Mouse (Mus musculus) midbrain, embryonic 12.5 days (tissue): ENCODE measurements around the gene Lrrc10b. TPM values are rescaled to one million over a fixed set of nuclear protein-coding genes. Genes with fewer than 3 reads are reported as not detected.

ENCODE experiments used
- ATAC-seq: fragments of 200-750 bp; cut with Nextera tagmentation; 2 replicates; pipeline ENCODE4 v1.8.0; 2017; ENCODE audit warnings: low read depth, moderate TSS enrichment, moderate library complexity; ENCODE audit not compliant: low FRiP score
- H3K27ac ChIP-seq: fragments of 300-500 bp; sonication (generic); replicated peaks from 2 replicates; pipeline ENCODE4 v1.5.1; 2016; ENCODE audit warnings: mild to moderate bottlenecking
- H3K27me3 ChIP-seq: fragments of 300-500 bp; sonication (generic); 2 replicates; pipeline ENCODE4 v1.6.1; 2016; ENCODE audit warnings: mild to moderate bottlenecking
- H3K36me3 ChIP-seq: fragments of 300-500 bp; sonication (generic); 2 replicates; pipeline ENCODE4 v1.6.1; 2016
- H3K4me1 ChIP-seq: fragments of 300-500 bp; sonication (generic); 2 replicates; pipeline ENCODE4 v1.6.1; 2016
- H3K4me2 ChIP-seq: fragments of 300-500 bp; sonication (generic); replicated peaks from 2 replicates; pipeline ENCODE4 v1.6.1; 2016; ENCODE audit warnings: mild to moderate bottlenecking, moderate library complexity
- H3K4me3 ChIP-seq: fragments of 300-500 bp; sonication (generic); 2 replicates; pipeline ENCODE4 v1.5.1; 2016; ENCODE audit warnings: mild to moderate bottlenecking
- H3K9ac ChIP-seq: fragments of 300-500 bp; sonication (generic); replicated peaks from 2 replicates; pipeline ENCODE4 v1.6.1; 2016; ENCODE audit warnings: mild to moderate bottlenecking, moderate library complexity
- H3K9me3 ChIP-seq: fragments of 300-500 bp; sonication (generic); 2 replicates; pipeline ENCODE4 v1.6.1; 2016; ENCODE audit warnings: mild to moderate bottlenecking
- WGBS: fragments of 180-500 bp; shearing (Covaris S2); methylation state at CpG from one replicate; pipeline ENCODE4 v1.1.7; 2016; 5-methylcytosine and 5-hydroxymethylcytosine counted together
- polyA plus RNA-seq: library from polyadenylated mRNA; unstranded; fragments of >200 nt; fragmentation: Nextera tagmentation; extraction: Ambion mirVana; gene quantifications from 2 replicates; pipeline ENCODE4 v1.2.1, GENCODE M21; 2016

Lrrc10b gene
- 0.36 and 1.2 TPM in 2 replicates for polyA plus RNA-seq

GRCm38 (mm10) chr19:10456752-10457483 lies at the start of gene Lrrc10b:
TSS of gene Lrrc10b (minus strand) at chr19:10457473.
- peak within 1 kb of the TSS; percentile 37 for H3K9ac ChIP-seq
- H3K4me3 ChIP-seq = peak within 1 kb of the TSS; percentile 58
- H3K27ac ChIP-seq = peak within 1 kb of the TSS; percentile 61
- H3K4me2 ChIP-seq = peak within 1 kb of the TSS; percentile 95
- H3K9me3 ChIP-seq = no peaks in the 10 kb centered on the region
- peaks cover 29% of the 10 kb centered on the region for H3K4me1 ChIP-seq
- H3K27me3 ChIP-seq = peaks cover 94% of the 10 kb centered on the region
- WGBS = under 1% methylated on average over 93 of the region's 96 CpGs
- peak; percentile 55 for ATAC-seq
- H3K36me3 ChIP-seq = no peaks in the 10 kb centered on the region

GRCm38 (mm10) chr19:10502571-10502970 lies 45.3 kb upstream of the Lrrc10b start:
- H3K27me3 ChIP-seq = no peaks in the 10 kb centered on the region
- no peak overlapping the region for H3K4me2 ChIP-seq
- whole genome bisulfite sequencing = 2% methylated on average over 4 of the region's 4 CpGs
- ATAC-seq = peak; percentile 73; the same call in 1 of the 2 replicates
- peaks cover 3% of the 10 kb centered on the region; the same call in 1 of the 2 replicates for H3K4me1 ChIP-seq
- no peak overlapping the region for H3K27ac ChIP-seq
- no peak overlapping the region for H3K9ac ChIP-seq
- H3K36me3 ChIP-seq = peaks cover 54% of the 10 kb centered on the region
- no peaks in the 10 kb centered on the region for H3K9me3 ChIP-seq
- no peak overlapping the region for H3K4me3 ChIP-seq

GRCm38 (mm10) chr19:10500581-10500980 lies 43.3 kb upstream of the Lrrc10b start:
- no peak for ATAC-seq
- Histone ChIP-seq H3K27me3 (no peaks in the 10 kb centered on the region), H3K9ac (no peak overlapping the region), H3K27ac (no peak overlapping the region), H3K36me3 (peaks cover 38% of the 10 kb centered on the region), H3K4me2 (no peak overlapping the region), H3K9me3 (no peaks in the 10 kb centered on the region), H3K4me3 (no peak overlapping the region), H3K4me1 (peaks cover 3% of the 10 kb centered on the region; the same call in 1 of the 2 replicates)
- 96% methylated on average over 8 of the region's 8 CpGs for WGBS

DNA sequence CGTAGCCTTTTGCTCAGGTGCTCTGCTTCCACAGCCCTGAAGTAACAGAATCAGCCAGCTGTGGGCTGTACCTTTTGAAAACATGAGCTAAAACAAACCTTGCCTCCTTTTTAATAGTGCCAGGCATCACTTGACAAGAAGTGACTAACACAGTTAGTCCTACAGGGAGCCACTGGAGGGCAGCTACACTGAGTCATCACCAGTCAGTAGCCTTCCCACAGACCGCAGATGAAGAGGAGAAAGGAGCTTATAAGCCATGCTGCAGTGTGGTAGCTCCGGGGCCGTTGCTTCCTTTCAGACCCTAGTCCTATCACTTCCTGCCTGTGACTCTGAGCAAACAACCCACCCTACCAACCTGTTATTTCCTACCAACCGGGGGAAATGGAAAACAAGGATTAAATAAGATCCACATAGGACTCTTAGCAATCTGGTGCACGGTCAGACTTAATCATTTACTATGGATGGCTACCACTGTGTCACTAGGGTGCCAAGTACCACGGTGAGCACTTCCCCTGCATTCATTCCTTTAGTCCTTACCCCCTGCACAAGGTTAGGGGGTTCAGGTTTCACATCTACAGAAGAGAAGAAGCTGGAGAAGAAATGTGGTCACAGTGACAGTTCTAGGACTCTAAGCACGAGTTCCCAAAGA lies 40.4 kb upstream of the Lrrc10b start:
- no peak overlapping the region for H3K4me2 ChIP-seq
- ATAC-seq = no peak
- H3K27ac ChIP-seq = 0 out of 2 replicates have a peak overlapping the region, but pooled peaks have one; percentile 56
- peaks cover 29% of the 10 kb centered on the region for H3K36me3 ChIP-seq
- 51% methylated on average over 8 of the region's 8 CpGs for WGBS
- H3K4me1 ChIP-seq = peaks cover 3% of the 10 kb centered on the region; the same call in 1 of the 2 replicates
- H3K9ac ChIP-seq = no peak overlapping the region
- no peaks in the 10 kb centered on the region for H3K9me3 ChIP-seq
- H3K27me3 ChIP-seq = no peaks in the 10 kb centered on the region
- no peak overlapping the region for H3K4me3 ChIP-seq

- no peak for ATAC-seq
- 47% methylated on average over 2 of the region's 2 CpGs for WGBS
- Histone ChIP-seq H3K36me3 (peaks cover 28% of the 10 kb centered on the region), H3K9me3 (no peaks in the 10 kb centered on the region), H3K4me1 (no peaks in the 10 kb centered on the region; the same call in 1 of the 2 replicates), H3K9ac (no peak overlapping the region), H3K4me2 (no peak overlapping the region), H3K27ac (peak overlapping the region; percentile 56; the same call in 1 of the 2 replicates), H3K4me3 (no peak overlapping the region), H3K27me3 (no peaks in the 10 kb centered on the region)
These were observed 39.7 kb upstream of the Lrrc10b start for GRCm38 (mm10) chr19:10496976-10497375.

DNA sequence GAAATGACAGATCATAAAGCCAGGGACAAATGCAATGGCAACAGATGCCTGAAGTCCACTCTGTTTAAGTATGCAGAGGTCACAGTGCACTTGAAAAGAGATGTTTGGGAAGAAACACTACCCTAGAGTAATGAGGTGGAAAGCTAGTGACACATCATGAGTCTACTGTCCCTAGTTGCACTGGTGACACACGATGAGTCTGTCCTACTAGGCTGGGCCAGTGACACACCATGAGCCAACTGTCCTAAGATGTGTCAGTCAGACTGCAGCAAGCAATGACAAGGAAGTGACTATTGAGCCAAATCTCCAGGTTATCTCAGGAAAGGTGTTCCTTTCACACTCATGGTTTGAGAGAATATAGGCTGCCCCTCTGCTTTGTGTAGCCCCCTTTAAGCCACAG lies 38.4 kb upstream of the Lrrc10b start:
- Histone ChIP-seq H3K9ac (no peak overlapping the region), H3K36me3 (peaks cover 16% of the 10 kb centered on the region), H3K9me3 (no peaks in the 10 kb centered on the region), H3K4me2 (no peak overlapping the region), H3K4me1 (no peaks in the 10 kb centered on the region; the same call in 1 of the 2 replicates), H3K27me3 (no peaks in the 10 kb centered on the region), H3K27ac (no peak overlapping the region), H3K4me3 (no peak overlapping the region)
- WGBS = 88% methylated on average over 1 of the region's 1 CpGs
- ATAC-seq = no peak

GRCm38 (mm10) chr19:10486264-10486738 lies 29.0 kb upstream of the Lrrc10b start:
- Histone ChIP-seq H3K4me2 (no peak overlapping the region), H3K9me3 (no peaks in the 10 kb centered on the region), H3K36me3 (no peaks in the 10 kb centered on the region), H3K4me3 (no peak overlapping the region), H3K4me1 (peaks cover 11% of the 10 kb centered on the region), H3K27me3 (peaks cover 14% of the 10 kb centered on the region; the same call in 1 of the 2 replicates), H3K27ac (no peak overlapping the region), H3K9ac (no peak overlapping the region)
- ATAC-seq = peak; percentile 80
- 26% methylated on average over 9 of the region's 9 CpGs for WGBS

DNA sequence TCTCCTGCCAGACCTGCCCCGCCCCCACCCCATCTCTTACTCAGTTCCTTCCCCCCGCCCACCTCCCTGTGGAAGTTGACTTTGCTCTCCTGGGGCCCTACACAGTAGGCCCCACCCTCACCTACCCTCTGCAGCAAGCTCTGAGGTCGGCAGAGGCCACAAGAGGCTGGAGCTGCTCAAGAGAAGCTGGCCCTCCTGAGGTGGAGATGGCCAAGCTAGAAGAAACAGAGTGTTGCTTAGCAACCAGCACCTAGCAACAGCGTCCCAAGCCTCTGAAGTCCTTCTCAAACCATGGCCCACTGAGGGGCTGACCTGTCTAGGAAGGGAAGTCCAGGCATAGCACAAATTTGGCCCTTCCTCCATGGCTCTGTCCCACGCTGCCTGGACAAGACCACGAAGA lies 25.4 kb upstream of the Lrrc10b start, which contains the start of gene Ppp1r32:
TSS of gene Ppp1r32 (minus strand) at position 226 of the 400 bp plus-strand sequence.
- Histone ChIP-seq H3K4me2 (0 out of 2 replicates have a peak within 1 kb of the TSS, but pooled peaks have one; percentile 5), H3K27ac (no peak within 1 kb of the TSS), H3K4me3 (no peak within 1 kb of the TSS), H3K27me3 (peaks cover 14% of the 10 kb centered on the region; the same call in 1 of the 2 replicates), H3K9me3 (no peaks in the 10 kb centered on the region), H3K36me3 (no peaks in the 10 kb centered on the region), H3K9ac (no peak within 1 kb of the TSS), H3K4me1 (peaks cover 11% of the 10 kb centered on the region)
- peak; percentile 74 for ATAC-seq
- 21% methylated on average over 6 of the region's 6 CpGs for WGBS

GRCm38 (mm10) chr19:10479541-10479940 lies 22.3 kb upstream of the Lrrc10b start:
- 80% methylated on average over 4 of the region's 4 CpGs for WGBS
- no peaks in the 10 kb centered on the region for H3K9me3 ChIP-seq
- H3K27ac ChIP-seq = no peak overlapping the region
- H3K4me1 ChIP-seq = peaks cover 11% of the 10 kb centered on the region
- H3K4me2 ChIP-seq = no peak overlapping the region
- H3K4me3 ChIP-seq = no peak overlapping the region
- peaks cover 3% of the 10 kb centered on the region; the same call in 1 of the 2 replicates for H3K27me3 ChIP-seq
- no peak overlapping the region for H3K9ac ChIP-seq
- no peaks in the 10 kb centered on the region for H3K36me3 ChIP-seq
- ATAC-seq = no peak

- 22% methylated on average over 6 of the region's 6 CpGs for WGBS
These were observed 16.5 kb upstream of the Lrrc10b start for GRCm38 (mm10) chr19:10473779-10474178.

DNA sequence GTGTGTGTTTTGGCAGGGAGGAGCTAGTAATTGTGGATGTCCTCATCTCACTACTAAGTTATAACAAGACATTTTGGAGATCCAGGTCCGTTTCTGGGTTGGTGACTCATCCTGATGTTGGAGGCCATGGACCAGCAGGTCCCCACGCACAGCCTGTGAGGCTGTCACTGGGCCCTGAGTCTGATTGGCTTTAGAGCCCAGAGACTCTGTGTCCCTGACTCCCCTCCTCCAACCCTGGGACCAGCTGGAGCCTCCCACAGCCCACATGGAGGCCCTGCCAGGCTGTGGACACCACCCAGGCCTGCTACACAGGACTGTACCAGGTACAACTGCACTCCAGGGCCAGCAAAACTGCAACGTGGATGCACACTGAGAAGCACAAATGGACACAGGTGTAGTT lies 15.7 kb upstream of the Lrrc10b start:
- H3K4me2 ChIP-seq = no peak overlapping the region
- H3K27me3 ChIP-seq = peaks cover 3% of the 10 kb centered on the region; the same call in 1 of the 2 replicates
- no peaks in the 10 kb centered on the region for H3K36me3 ChIP-seq
- 79% methylated on average over 3 of the region's 3 CpGs for WGBS
- no peak for ATAC-seq
- H3K9ac ChIP-seq = no peak overlapping the region
- H3K27ac ChIP-seq = no peak overlapping the region
- no peaks in the 10 kb centered on the region for H3K9me3 ChIP-seq
- 0 out of 2 replicates have a peak, but pooled peaks cover 6% of the 10 kb centered on the region for H3K4me1 ChIP-seq
- no peak overlapping the region for H3K4me3 ChIP-seq

More at GRCm38 (mm10) chr19:10473779-10474178, 16.5 kb upstream of the Lrrc10b start:
- no peak overlapping the region for H3K9ac ChIP-seq
- H3K36me3 ChIP-seq = no peaks in the 10 kb centered on the region
- peaks cover 3% of the 10 kb centered on the region; the same call in 1 of the 2 replicates for H3K27me3 ChIP-seq
- peak; percentile 38; the same call in 1 of the 2 replicates for ATAC-seq
- no peaks in the 10 kb centered on the region for H3K9me3 ChIP-seq
- no peak overlapping the region for H3K4me3 ChIP-seq
- H3K4me1 ChIP-seq = 0 out of 2 replicates have a peak, but pooled peaks cover 6% of the 10 kb centered on the region
- no peak overlapping the region for H3K4me2 ChIP-seq
- H3K27ac ChIP-seq = no peak overlapping the region
